Mouse (Mus musculus) intestine, embryonic 14.5 days (tissue): ENCODE results near the gene Npsr1. TPM values are rescaled to one million over a fixed set of nuclear protein-coding genes. Genes with fewer than 3 reads are reported as not detected.

ENCODE experiments used
- ATAC-seq: fragments of 200-750 bp; cut with Nextera tagmentation; replicated peaks from 2 replicates; pipeline ENCODE4 v1.8.0; 2017; ENCODE audit warnings: low read depth, moderate number of reproducible peaks, moderate TSS enrichment, moderate library complexity; ENCODE audit not compliant: low FRiP score, low TSS enrichment
- DNase-seq: peaks from one replicate; pipeline ENCODE4 v3.0.0-alpha.2; 2018; ENCODE audit warnings: low spot score
- H3K27ac ChIP-seq: fragments of 300-500 bp; sonication (generic); 2 replicates; pipeline ENCODE4 v1.5.1; 2014; ENCODE audit warnings: low read depth, mild to moderate bottlenecking, control low read depth
- H3K27me3 ChIP-seq: fragments of 300-500 bp; sonication (generic); replicated peaks from 2 replicates; pipeline ENCODE4 v1.6.1; 2014; ENCODE audit warnings: low read length, control low read depth; ENCODE audit not compliant: control insufficient read depth, insufficient read depth
- H3K36me3 ChIP-seq: fragments of 300-500 bp; sonication (generic); 2 replicates; pipeline ENCODE4 v1.6.1; 2014; ENCODE audit warnings: low read length, control low read depth; ENCODE audit not compliant: control insufficient read depth, insufficient read depth
- H3K4me1 ChIP-seq: fragments of 300-500 bp; sonication (generic); replicated peaks from 2 replicates; pipeline ENCODE4 v1.6.1; 2014; ENCODE audit warnings: low read length, control low read depth, mixed read lengths; ENCODE audit not compliant: control insufficient read depth, insufficient read depth
- H3K4me2 ChIP-seq: fragments of 300-500 bp; sonication (generic); 2 replicates; pipeline ENCODE4 v1.6.1; 2014; ENCODE audit warnings: low read length
- H3K4me3 ChIP-seq: fragments of 300-500 bp; sonication (generic); 2 replicates; pipeline ENCODE4 v1.5.1; 2014; ENCODE audit warnings: low read depth, low read length, control low read depth, mixed read lengths
- H3K9ac ChIP-seq: fragments of 300-500 bp; sonication (generic); 2 replicates; pipeline ENCODE4 v1.6.1; 2014; ENCODE audit warnings: mild to moderate bottlenecking, low read length
- H3K9me3 ChIP-seq: fragments of 300-500 bp; sonication (generic); 2 replicates; pipeline ENCODE4 v1.6.1; 2016; ENCODE audit warnings: low read length, control low read depth; ENCODE audit not compliant: control insufficient read depth
- WGBS: fragments of 180-500 bp; shearing (Covaris S2); extraction: QIAGEN DNeasy Blood & Tissue Kit; methylation state at CpG from one replicate; pipeline ENCODE4 v1.1.7; 2014; 5-methylcytosine and 5-hydroxymethylcytosine counted together
- polyA plus RNA-seq: library from polyadenylated mRNA; unstranded; fragments of >200 nt; fragmentation: Nextera tagmentation; extraction: Ambion mirVana; gene quantifications from 2 replicates; pipeline ENCODE4 v1.2.1, GENCODE M21; 2014

Gene Npsr1
- polyA plus RNA-seq, 1 experiment from 2014 or later: not detected

DNA sequence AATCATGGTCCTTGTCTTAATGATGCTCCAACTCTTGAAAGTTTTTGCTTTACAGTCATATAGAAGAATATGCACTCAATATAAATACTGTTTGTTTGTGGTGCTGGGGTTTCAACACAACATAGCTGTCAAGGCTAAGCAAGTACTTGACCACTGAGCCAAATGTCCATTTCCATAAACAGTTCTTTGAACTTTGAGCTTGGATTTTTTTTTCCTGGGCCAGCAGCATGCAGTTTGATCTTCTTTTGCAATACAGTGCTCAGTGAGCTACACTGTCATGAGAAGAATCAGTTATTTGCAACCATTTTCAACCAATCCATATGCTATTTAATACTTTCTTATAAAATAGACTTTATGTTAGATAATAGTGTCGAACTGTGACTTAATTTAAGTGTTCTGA lies 35.3 kb downstream of the Npsr1 start:
- H3K4me2 ChIP-seq: no peak overlapping the region
- H3K9me3 ChIP-seq: no peaks in the 10 kb centered on the region
- 83% methylated on average over 1 of the region's 1 CpGs for WGBS
- no peaks in the 10 kb centered on the region for H3K4me1 ChIP-seq
- ATAC-seq (no peak), DNase-seq (no peak)
- H3K27ac ChIP-seq: no peak overlapping the region
- no peak overlapping the region for H3K9ac ChIP-seq
- no peak overlapping the region for H3K4me3 ChIP-seq
- H3K27me3 ChIP-seq: no peaks in the 10 kb centered on the region
- no peaks in the 10 kb centered on the region for H3K36me3 ChIP-seq

DNA sequence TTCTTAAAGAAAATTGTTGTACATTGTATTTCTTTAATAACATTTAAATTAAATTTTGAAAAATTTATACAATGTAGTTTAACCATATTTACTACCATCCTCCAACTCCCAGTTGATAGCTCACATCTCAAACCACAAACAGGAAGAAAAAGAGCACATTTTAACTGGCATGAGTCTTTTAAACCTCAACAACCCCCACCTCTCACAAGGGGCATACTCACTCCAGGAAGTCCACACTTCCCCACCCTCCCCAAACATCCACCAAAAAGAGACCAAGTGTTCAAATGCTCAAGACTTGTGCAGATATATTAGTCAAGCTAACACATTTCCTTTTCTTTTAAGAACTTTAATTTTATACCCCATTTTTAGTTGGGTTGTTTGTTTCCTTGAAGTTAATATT lies 38.6 kb downstream of the Npsr1 start:
- Histone ChIP-seq H3K4me1 (no peaks in the 10 kb centered on the region), H3K9ac (no peak overlapping the region), H3K4me2 (no peak overlapping the region), H3K4me3 (no peak overlapping the region), H3K27ac (no peak overlapping the region), H3K9me3 (no peaks in the 10 kb centered on the region), H3K36me3 (no peaks in the 10 kb centered on the region), H3K27me3 (no peaks in the 10 kb centered on the region)
- DNase-seq: no peak
- no peak for ATAC-seq

DNA sequence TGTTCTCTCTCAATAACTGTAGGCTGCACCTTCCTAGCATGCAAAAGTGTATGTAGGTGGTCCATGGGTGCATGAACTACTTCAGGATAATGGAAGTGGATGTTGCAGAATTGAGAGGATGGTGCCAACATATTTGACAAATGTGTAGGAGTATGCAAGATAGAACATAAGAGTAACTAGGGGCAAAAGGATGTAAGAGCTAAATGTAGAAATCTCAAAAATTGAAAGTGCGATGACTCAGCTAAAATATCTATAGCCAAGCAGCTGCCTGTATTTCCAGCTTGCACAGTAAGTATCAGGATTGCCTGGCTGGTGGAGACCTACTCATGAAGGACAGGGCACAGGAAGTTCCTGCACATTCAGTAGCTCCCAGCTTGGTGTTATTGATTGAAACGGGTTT lies 46.5 kb downstream of the Npsr1 start:
- Histone ChIP-seq H3K27ac (no peak overlapping the region), H3K9ac (no peak overlapping the region), H3K27me3 (no peaks in the 10 kb centered on the region), H3K9me3 (no peaks in the 10 kb centered on the region), H3K4me3 (no peak overlapping the region), H3K4me2 (no peak overlapping the region), H3K36me3 (no peaks in the 10 kb centered on the region), H3K4me1 (no peaks in the 10 kb centered on the region)
- DNase-seq: no peak
- ATAC-seq: no peak
- WGBS: 81% methylated on average over 2 of the region's 2 CpGs

DNA sequence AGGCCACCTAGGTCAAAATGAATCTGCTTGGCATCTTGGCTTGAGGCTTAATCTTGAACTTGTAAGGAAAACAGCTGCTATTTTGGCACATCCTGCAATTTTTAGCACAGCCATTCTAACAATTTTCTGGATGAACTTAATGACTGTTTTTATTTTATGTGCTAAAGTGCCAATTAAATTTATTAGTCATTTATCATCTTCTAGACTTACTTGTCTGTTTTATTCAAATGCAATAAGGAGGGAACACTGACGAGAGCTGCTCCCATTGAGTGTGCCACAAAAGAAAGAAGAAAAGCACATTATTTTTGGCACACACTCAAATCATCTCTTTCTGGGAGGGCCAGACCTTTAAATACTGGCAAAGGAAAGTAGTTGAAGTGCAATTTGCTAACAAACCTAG lies 59.4 kb downstream of the Npsr1 start:
- H3K36me3 ChIP-seq: no peaks in the 10 kb centered on the region
- H3K4me3 ChIP-seq: no peak overlapping the region
- no peaks in the 10 kb centered on the region for H3K4me1 ChIP-seq
- H3K27me3 ChIP-seq: no peaks in the 10 kb centered on the region
- H3K27ac ChIP-seq: no peak overlapping the region
- H3K9me3 ChIP-seq: no peaks in the 10 kb centered on the region
- H3K9ac ChIP-seq: no peak overlapping the region
- DNase-seq (no peak), ATAC-seq (no peak)
- no peak overlapping the region for H3K4me2 ChIP-seq
- WGBS: 64% methylated on average over 1 of the region's 1 CpGs

DNA sequence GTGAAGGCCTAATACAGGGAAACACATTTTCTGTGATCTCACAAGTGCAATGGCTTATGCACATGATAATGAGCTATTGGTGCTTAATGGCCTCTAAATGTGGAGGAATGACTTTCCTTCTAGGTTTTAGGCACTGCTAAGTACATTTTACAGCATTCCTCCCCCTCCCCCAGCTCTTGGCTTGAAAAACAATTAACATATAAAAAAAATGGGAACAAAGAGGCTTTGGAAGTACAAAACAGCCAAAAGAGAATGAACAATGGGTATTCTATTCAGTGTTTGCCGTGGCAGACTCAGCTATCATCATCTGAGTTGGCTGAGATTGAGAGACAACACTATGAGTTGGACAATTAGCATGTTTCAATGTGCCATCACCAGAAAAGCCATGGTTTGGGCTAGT lies 62.6 kb downstream of the Npsr1 start:
- H3K36me3 ChIP-seq: no peaks in the 10 kb centered on the region
- no peak overlapping the region for H3K9ac ChIP-seq
- 64% methylated on average over 1 of the region's 1 CpGs for WGBS
- ATAC-seq (no peak), DNase-seq (no peak)
- H3K27me3 ChIP-seq: no peaks in the 10 kb centered on the region
- H3K27ac ChIP-seq: no peak overlapping the region
- H3K4me2 ChIP-seq: no peak overlapping the region
- no peaks in the 10 kb centered on the region for H3K9me3 ChIP-seq
- no peaks in the 10 kb centered on the region for H3K4me1 ChIP-seq
- H3K4me3 ChIP-seq: no peak overlapping the region

DNA sequence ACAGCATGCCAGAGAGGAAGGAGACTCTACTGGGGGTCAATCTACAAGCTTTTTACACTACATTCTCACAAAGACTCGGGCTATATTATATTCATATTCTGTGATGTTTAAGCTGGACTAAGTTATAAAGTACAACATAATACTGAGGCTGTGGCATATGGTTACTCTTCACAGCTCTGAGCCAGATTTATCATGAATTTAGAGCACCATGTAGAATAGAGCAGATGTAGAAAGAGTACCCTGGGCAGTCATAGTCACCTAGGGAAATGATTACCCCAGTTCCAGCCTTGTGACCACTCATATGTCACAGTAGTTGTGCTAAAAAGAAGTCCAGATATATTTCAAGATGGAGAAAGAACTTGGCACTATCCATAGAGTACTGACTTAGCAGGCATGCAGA lies 70.7 kb downstream of the Npsr1 start:
- Histone ChIP-seq H3K4me1 (no peaks in the 10 kb centered on the region), H3K4me3 (no peak overlapping the region), H3K4me2 (no peak overlapping the region), H3K9ac (no peak overlapping the region), H3K9me3 (no peaks in the 10 kb centered on the region), H3K27ac (no peak overlapping the region), H3K27me3 (no peaks in the 10 kb centered on the region), H3K36me3 (no peaks in the 10 kb centered on the region)
- ATAC-seq: no peak
- 75% methylated on average over 1 of the region's 1 CpGs for WGBS
- no peak for DNase-seq

DNA sequence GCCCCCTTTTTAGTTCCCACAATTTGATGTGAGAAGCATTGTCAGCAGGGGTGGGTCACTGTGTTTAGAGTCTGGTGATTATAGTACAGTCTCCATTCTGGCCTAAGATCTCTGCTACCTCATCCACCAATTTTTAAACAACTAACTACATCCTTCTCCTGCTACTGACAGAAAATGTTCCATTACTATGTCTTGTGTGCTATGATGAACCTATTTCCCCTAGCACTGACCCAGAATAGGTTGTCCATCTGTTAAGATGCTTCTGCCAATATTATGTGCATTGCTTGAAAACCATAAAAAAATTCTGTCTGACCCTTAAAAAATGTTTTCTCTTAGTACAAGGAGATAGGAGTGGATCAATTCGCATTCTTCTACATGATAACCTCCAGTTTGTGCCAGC lies 72.9 kb downstream of the Npsr1 start:
- H3K9ac ChIP-seq: no peak overlapping the region
- ATAC-seq: no peak
- H3K4me2 ChIP-seq: no peak overlapping the region
- H3K4me1 ChIP-seq: no peaks in the 10 kb centered on the region
- WGBS: 85% methylated on average over 1 of the region's 1 CpGs
- no peaks in the 10 kb centered on the region for H3K36me3 ChIP-seq
- no peak overlapping the region for H3K4me3 ChIP-seq
- DNase-seq: no peak
- no peaks in the 10 kb centered on the region for H3K9me3 ChIP-seq
- no peaks in the 10 kb centered on the region for H3K27me3 ChIP-seq
- H3K27ac ChIP-seq: no peak overlapping the region

DNA sequence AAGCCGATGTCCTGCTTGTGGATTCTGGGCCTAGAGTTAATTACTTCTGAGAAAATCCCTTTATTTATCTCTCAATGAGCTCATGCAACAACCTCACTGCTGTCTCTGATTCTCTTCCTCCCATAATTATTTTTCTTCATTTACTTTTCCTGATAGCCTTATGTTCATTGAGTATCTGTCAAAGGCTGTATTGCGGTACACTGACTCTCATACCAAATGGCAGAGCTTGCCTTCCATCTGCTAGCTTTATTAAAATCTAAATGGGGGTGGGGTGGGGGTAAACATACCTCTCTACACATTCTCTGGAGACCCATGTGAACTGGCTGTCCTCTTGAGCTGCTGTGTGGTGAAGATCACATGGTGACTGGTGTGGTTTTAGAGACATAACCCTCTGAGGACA lies 80.9 kb downstream of the Npsr1 start:
- Histone ChIP-seq H3K27ac (no peak overlapping the region), H3K36me3 (no peaks in the 10 kb centered on the region), H3K4me3 (no peak overlapping the region), H3K9me3 (no peaks in the 10 kb centered on the region), H3K4me1 (no peaks in the 10 kb centered on the region), H3K4me2 (no peak overlapping the region), H3K9ac (no peak overlapping the region), H3K27me3 (no peaks in the 10 kb centered on the region)
- DNase-seq (no peak), ATAC-seq (no peak)
- 87% methylated on average over 2 of the region's 2 CpGs for WGBS

DNA sequence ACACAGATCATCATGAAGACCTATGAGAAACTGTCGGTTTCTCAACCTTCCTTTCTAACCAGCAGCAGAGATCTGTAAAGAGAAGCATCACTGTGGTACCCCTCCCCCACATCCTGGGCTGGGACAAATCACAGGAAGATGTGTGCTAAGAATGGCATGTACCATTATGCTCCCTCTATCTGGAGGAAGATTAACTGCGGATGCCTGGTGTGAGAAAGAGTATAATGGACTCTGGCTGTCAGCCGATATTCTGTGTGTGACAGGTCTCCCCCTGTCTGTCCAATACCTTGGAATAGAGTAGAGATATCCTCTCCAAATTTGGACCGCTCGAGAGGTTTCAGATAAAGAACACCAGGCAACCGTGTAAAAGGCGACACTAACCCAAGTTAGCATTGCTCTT lies 83.1 kb downstream of the Npsr1 start:
- DNase-seq (no peak), ATAC-seq (no peak)
- no peaks in the 10 kb centered on the region for H3K36me3 ChIP-seq
- H3K4me3 ChIP-seq: no peak overlapping the region
- H3K4me1 ChIP-seq: no peaks in the 10 kb centered on the region
- H3K27ac ChIP-seq: no peak overlapping the region
- no peaks in the 10 kb centered on the region for H3K9me3 ChIP-seq
- no peak overlapping the region for H3K9ac ChIP-seq
- 77% methylated on average over 7 of the region's 7 CpGs for WGBS
- no peaks in the 10 kb centered on the region for H3K27me3 ChIP-seq
- H3K4me2 ChIP-seq: no peak overlapping the region
